Comparison of ENCODE assay signal across 8 mouse cellular contexts in the genomic region with DNA sequence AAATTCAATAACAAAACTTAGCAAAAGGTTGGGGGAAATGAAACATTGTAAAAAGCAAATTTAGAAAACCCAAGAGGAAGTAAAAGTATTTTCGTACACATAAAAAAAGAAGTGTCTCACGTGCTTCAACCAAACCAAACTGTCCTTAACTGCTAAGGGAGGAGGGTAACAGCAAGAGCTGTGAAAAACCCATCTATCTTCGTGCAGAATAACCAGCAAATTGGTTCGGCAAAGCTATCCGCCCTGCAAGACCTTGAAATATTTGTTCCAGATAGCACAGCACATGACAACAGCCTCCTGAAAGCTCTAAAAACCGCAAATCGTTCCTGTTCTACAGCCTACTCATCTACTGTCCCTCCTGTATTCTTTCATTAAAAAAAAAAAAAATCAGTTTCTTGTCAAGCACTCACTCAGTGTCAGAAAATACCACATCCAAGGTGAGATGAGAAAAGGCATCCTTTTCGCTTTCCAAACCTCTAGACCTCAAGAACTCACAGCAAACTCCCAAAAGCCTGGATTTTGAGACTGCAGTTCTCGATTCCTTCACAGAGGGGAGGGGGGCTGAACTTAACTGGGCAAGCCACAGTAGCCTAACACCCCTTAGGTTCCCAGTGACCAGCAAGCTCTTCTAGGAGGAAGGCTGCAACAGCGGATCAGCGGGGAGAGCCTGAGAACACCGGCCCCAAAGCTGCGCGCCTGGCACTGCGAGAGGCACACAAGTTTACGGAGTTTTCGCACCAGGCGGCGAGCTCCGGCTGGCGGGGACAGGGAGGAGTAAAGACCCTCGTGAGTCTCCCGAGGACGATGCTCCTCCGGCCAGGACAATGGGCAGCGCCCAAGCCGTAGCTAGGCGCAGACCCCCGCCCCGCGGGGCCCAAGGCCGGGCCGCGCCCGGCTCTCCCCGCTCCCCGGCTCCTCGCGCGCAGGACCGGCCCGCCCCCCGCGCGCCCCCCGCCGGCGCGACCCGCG. TPM values are rescaled to one million over a fixed set of nuclear protein-coding genes. Genes with fewer than 3 reads are reported as not detected.
DNase-seq lines count a peak whose midpoint lies in the region; ATAC-seq and TF ChIP-seq lines count a peak whose summit lies in the region.

No protein-coding gene starts in this region.

- H3K4me3 ChIP-seq in forebrain, embryonic 12.5 days (replicated peaks), result peak overlapping the region; percentile 74
- peak overlapping the region; percentile 92 for H3K4me3 ChIP-seq in lung, embryonic 15.5 days
- peak overlapping the region; percentile 76 for H3K4me3 ChIP-seq in small intestine, adult 2 months (ENCODE audit: low read depth, low read length)

- TF ChIP-seq CTCF in small intestine, adult 2 months (IDR thresholded peaks at IDR 0.05; ENCODE audit: extremely low read depth, insufficient read length, insufficient replicate concordance, low read depth, low read length), result no peak

- ATAC-seq in activated CD4-positive, CD25-positive, alpha-beta regulatory T cell, adult 4 months, result peak; percentile 15
- ATAC-seq in forebrain, embryonic 12.5 days (ENCODE audit: low FRiP score), result peak; percentile 82
- ATAC-seq in inflammation-experienced regulatory T-cells, adult 6 months, result peak; percentile 16
- peak; percentile 70 for ATAC-seq in lung, embryonic 15.5 days (ENCODE audit: borderline replicate concordance, extremely low read depth, low FRiP score, low TSS enrichment)
- ATAC-seq in granulocyte monocyte progenitor cell, adult 5-6 weeks (replicated peaks; ENCODE audit: poor library complexity, severe bottlenecking), result no peak

- peaks cover 38% of the 10 kb centered on the region for H3K4me1 ChIP-seq in forebrain, embryonic 12.5 days
- H3K4me1 ChIP-seq in lung, embryonic 15.5 days, result peaks cover 45% of the 10 kb centered on the region
- H3K4me1 ChIP-seq in small intestine, adult 2 months (ENCODE audit: control insufficient read depth, insufficient read depth, insufficient read length, low read length), result peaks cover 39% of the 10 kb centered on the region

- H3K9me3 ChIP-seq in forebrain, embryonic 12.5 days, result no peaks in the 10 kb centered on the region
- H3K9me3 ChIP-seq in lung, embryonic 15.5 days, result no peaks in the 10 kb centered on the region

- peak; percentile 39 to 51 for DNase-seq in right cerebral cortex, adult 2 months (ENCODE audit: low spot score in 2 of 2)
- no peak for DNase-seq in right cerebral cortex, adult 18-20 months

- 4% methylated on average over 36 of the region's 51 CpGs for WGBS in forebrain, embryonic 12.5 days
- WGBS in lung, embryonic 15.5 days, result 2% methylated on average over 43 of the region's 51 CpGs
- WGBS in small intestine, adult 2 months, result under 1% methylated on average over 48 of the region's 51 CpGs

- TF ChIP-seq POLR2A in small intestine, adult 2 months (IDR thresholded peaks at IDR 0.05; ENCODE audit: low read depth, low read length), result no peak

- peak overlapping the region; percentile 83 for H3K9ac ChIP-seq in forebrain, embryonic 12.5 days
- H3K9ac ChIP-seq in lung, embryonic 15.5 days, result peak overlapping the region; percentile 88

- peak overlapping the region; percentile 84 for H3K4me2 ChIP-seq in forebrain, embryonic 12.5 days
- H3K4me2 ChIP-seq in lung, embryonic 15.5 days, result peak overlapping the region; percentile 86

- no peaks in the 10 kb centered on the region for H3K36me3 ChIP-seq in forebrain, embryonic 12.5 days (replicated peaks)
- H3K36me3 ChIP-seq in lung, embryonic 15.5 days, result no peaks in the 10 kb centered on the region
- H3K36me3 ChIP-seq in small intestine, adult 2 months (ENCODE audit: control insufficient read depth, insufficient read depth, low read length), result no peaks in the 10 kb centered on the region

- peak overlapping the region; percentile 93 for H3K27ac ChIP-seq in forebrain, embryonic 12.5 days
- H3K27ac ChIP-seq in lung, embryonic 15.5 days, result peak overlapping the region; percentile 90
- H3K27ac ChIP-seq in small intestine, adult 2 months (ENCODE audit: insufficient read depth, low read depth, low read length), result peak overlapping the region; percentile 57

- no peaks in the 10 kb centered on the region for H3K27me3 ChIP-seq in forebrain, embryonic 12.5 days
- no peaks in the 10 kb centered on the region for H3K27me3 ChIP-seq in lung, embryonic 15.5 days
- H3K27me3 ChIP-seq in small intestine, adult 2 months (ENCODE audit: control insufficient read depth, insufficient read depth, low read length), result no peaks in the 10 kb centered on the region

RNA-seq across cellular contexts. Expression of a gene that starts 0.5 kb away (rescaled TPM):
- 10 to 100 TPM; 31.9 to 37.4 TPM for polyA plus RNA-seq in activated CD4-positive, CD25-positive, alpha-beta regulatory T cell, adult 4 months (2017; shearing (Covaris generic))
- 62.0 and 64.0 TPM in 2 replicates for polyA plus RNA-seq in forebrain, embryonic 12.5 days (2016; fragmentation: Nextera tagmentation; extraction: Ambion mirVana)
- polyA plus RNA-seq in inflammation-experienced regulatory T-cells, adult 6 months (2017; shearing (Covaris generic)), result 10 to 100 TPM; 28.0 to 33.4 (median 30.3) TPM
- polyA plus RNA-seq in lung, embryonic 15.5 days (2015; fragmentation: Nextera tagmentation; extraction: Ambion mirVana), result 46.2 and 48.5 TPM in 2 replicates
- polyA plus RNA-seq in small intestine, adult 2 months (2012; rRNA removed), result 21.5 and 21.6 TPM in 2 replicates
- total RNA-seq in granulocyte monocyte progenitor cell, adult 5-6 weeks (2014; fragmentation: Nextera tagmentation), result 36.7 and 44.7 TPM in 2 replicates
- 37.2 and 54.8 TPM in 2 replicates for total RNA-seq in granulocyte monocyte progenitor cell, adult 5-6 weeks (2017)

RNA-seq across cellular contexts. Expression of a gene that starts 0.7 kb away (rescaled TPM):
- polyA plus RNA-seq in activated CD4-positive, CD25-positive, alpha-beta regulatory T cell, adult 4 months (2017; shearing (Covaris generic)), result 10 to 100 TPM; 17.8 to 24.4 TPM
- polyA plus RNA-seq in forebrain, embryonic 12.5 days (2016; fragmentation: Nextera tagmentation; extraction: Ambion mirVana), result 22.6 and 24.1 TPM in 2 replicates
- 10 to 100 TPM; 19.5 to 23.4 (median 22.6) TPM for polyA plus RNA-seq in inflammation-experienced regulatory T-cells, adult 6 months (2017; shearing (Covaris generic))
- polyA plus RNA-seq in lung, embryonic 15.5 days (2015; fragmentation: Nextera tagmentation; extraction: Ambion mirVana), result 16.7 and 18.5 TPM in 2 replicates
- polyA plus RNA-seq in small intestine, adult 2 months (2012; rRNA removed), result 24.7 and 69.8 TPM in 2 replicates
- 95.5 and 117 TPM in 2 replicates for total RNA-seq in granulocyte monocyte progenitor cell, adult 5-6 weeks (2014; fragmentation: Nextera tagmentation)
- 28.7 and 33.8 TPM in 2 replicates for total RNA-seq in granulocyte monocyte progenitor cell, adult 5-6 weeks (2017)
